In the genomic region with DNA sequence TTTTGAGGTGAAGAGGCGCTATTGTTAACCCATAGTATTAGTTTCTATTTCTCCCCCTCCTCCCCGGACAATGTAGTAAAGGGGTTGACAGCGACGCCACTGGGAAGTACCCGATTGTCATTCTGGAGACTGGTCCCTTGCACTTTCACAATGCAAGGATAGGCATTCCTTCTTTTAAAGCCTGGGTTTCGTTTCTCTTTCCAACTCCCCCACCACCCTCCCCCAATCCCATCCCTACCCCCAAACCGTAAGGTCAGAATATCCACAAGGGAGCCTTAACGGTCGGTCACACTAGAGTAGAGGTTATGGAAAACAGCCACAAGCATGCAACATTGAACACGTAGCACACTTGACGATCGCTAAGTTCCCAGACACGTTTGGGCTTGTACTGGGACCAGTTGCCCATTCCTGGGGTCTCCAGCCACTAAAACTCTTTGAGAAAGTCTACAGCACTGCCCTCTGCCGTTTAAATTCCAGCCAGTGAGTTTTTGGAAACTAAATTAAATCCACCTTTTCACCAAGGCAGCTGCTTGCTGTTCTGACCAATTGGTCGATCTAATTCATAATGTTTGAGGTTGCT, we compare ENCODE assay signal across 8 mouse cellular contexts. TPM values are rescaled to one million over a fixed set of nuclear protein-coding genes. Genes with fewer than 3 reads are reported as not detected.
DNase-seq lines count a peak whose midpoint lies in the region; ATAC-seq and TF ChIP-seq lines count a peak whose summit lies in the region.

A gene (minus strand): TSS at position 426 of the 580 bp plus-strand sequence.

- no peaks in the 10 kb centered on the region; the same call in none of the 2 replicates for H3K36me3 ChIP-seq in embryonic facial prominence, embryonic 11.5 days (replicated peaks; ENCODE audit: control insufficient read depth, insufficient read depth, low read depth, low read length)
- peaks cover 25% of the 10 kb centered on the region for H3K36me3 ChIP-seq in limb, embryonic 15.5 days
- H3K36me3 ChIP-seq in myocyte (ENCODE audit: control insufficient read depth, insufficient read depth) = peaks cover 9% of the 10 kb centered on the region
- H3K36me3 ChIP-seq in testis, adult 2 months (ENCODE audit: control insufficient read depth, insufficient read depth, low read length) = no peaks in the 10 kb centered on the region

- DNase-seq in 416B (ENCODE audit: low read depth) = peak; percentile 66
- DNase-seq in R1 (ENCODE audit: low read depth, low spot score) = peak; percentile 73
- DNase-seq in embryonic facial prominence, embryonic 11.5 days (ENCODE audit: low spot score) = peak; percentile 85
- peak; percentile 30 for DNase-seq in heart, adult 8-10 months (ENCODE audit: low spot score)
- peak; percentile 47 for DNase-seq in kidney, adult 18-20 months

- peaks cover 46% of the 10 kb centered on the region for H3K79me2 ChIP-seq in myocyte (ENCODE audit: control insufficient read depth, insufficient read depth)

- H3K4me1 ChIP-seq in embryonic facial prominence, embryonic 11.5 days (ENCODE audit: control insufficient read depth, insufficient read depth, low read length) = no peaks in the 10 kb centered on the region
- peaks cover 13% of the 10 kb centered on the region for H3K4me1 ChIP-seq in limb, embryonic 15.5 days
- peaks cover 3% of the 10 kb centered on the region; the same call in 1 of the 2 replicates for H3K4me1 ChIP-seq in testis, adult 2 months (ENCODE audit: control insufficient read depth, insufficient read depth, low read length)

- H3K4me2 ChIP-seq in embryonic facial prominence, embryonic 11.5 days (ENCODE audit: low read depth, low read length) = peak within 1 kb of the TSS; percentile 72
- H3K4me2 ChIP-seq in limb, embryonic 15.5 days = peak within 1 kb of the TSS; percentile 92
- peak within 1 kb of the TSS; percentile 99 for H3K4me2 ChIP-seq in myocyte (ENCODE audit: low read depth)

- H3ac ChIP-seq in myocyte (ENCODE audit: control insufficient read depth, insufficient read length) = peak within 1 kb of the TSS; percentile 49

- no peak for TF ChIP-seq CTCF in testis, adult 2 months (IDR thresholded peaks at IDR 0.05; ENCODE audit: control insufficient read depth, insufficient read depth, insufficient replicate concordance, low read depth, low read length)

- no peak for ATAC-seq in embryonic facial prominence, embryonic 11.5 days (replicated peaks; ENCODE audit: insufficient number of reproducible peaks, low FRiP score, low TSS enrichment, low read depth)
- no peak for ATAC-seq in limb, embryonic 15.5 days (ENCODE audit: insufficient number of reproducible peaks, low FRiP score, low TSS enrichment, low read depth)

- H3K9ac ChIP-seq in embryonic facial prominence, embryonic 11.5 days (replicated peaks; ENCODE audit: low read length) = peak within 1 kb of the TSS; percentile 98
- peak within 1 kb of the TSS; percentile 85 for H3K9ac ChIP-seq in limb, embryonic 15.5 days

- H3K4me3 ChIP-seq in embryonic facial prominence, embryonic 11.5 days (ENCODE audit: low read depth, low read length) = peak within 1 kb of the TSS; percentile 100
- H3K4me3 ChIP-seq in limb, embryonic 15.5 days = peak within 1 kb of the TSS; percentile 66
- H3K4me3 ChIP-seq in myocyte = peak within 1 kb of the TSS; percentile 59
- H3K4me3 ChIP-seq in testis, adult 2 months (ENCODE audit: control insufficient read depth, low read depth, low read length) = peak within 1 kb of the TSS; percentile 99

- H3K27me3 ChIP-seq in embryonic facial prominence, embryonic 11.5 days (ENCODE audit: control insufficient read depth, insufficient read depth, low read length) = no peaks in the 10 kb centered on the region
- H3K27me3 ChIP-seq in limb, embryonic 15.5 days = no peaks in the 10 kb centered on the region
- H3K27me3 ChIP-seq in myocyte (ENCODE audit: control insufficient read depth, insufficient read depth, insufficient read length) = no peaks in the 10 kb centered on the region
- no peaks in the 10 kb centered on the region for H3K27me3 ChIP-seq in testis, adult 2 months (ENCODE audit: control insufficient read depth, insufficient read depth, low read length)

- WGBS in embryonic facial prominence, embryonic 11.5 days = 1% methylated on average over 15 of the region's 15 CpGs
- WGBS in limb, embryonic 15.5 days = under 1% methylated on average over 15 of the region's 15 CpGs

- H3K27ac ChIP-seq in embryonic facial prominence, embryonic 11.5 days (replicated peaks; ENCODE audit: low read depth, low read length) = peak within 1 kb of the TSS; percentile 85
- H3K27ac ChIP-seq in limb, embryonic 15.5 days = peak within 1 kb of the TSS; percentile 90
- H3K27ac ChIP-seq in testis, adult 2 months (ENCODE audit: control insufficient read depth, insufficient read depth, low read depth, low read length) = peak within 1 kb of the TSS; percentile 96

- H3K9me3 ChIP-seq in embryonic facial prominence, embryonic 11.5 days (replicated peaks; ENCODE audit: control insufficient read depth, low read length) = no peaks in the 10 kb centered on the region
- H3K9me3 ChIP-seq in limb, embryonic 15.5 days = no peaks in the 10 kb centered on the region

- no peak for TF ChIP-seq POLR2A in myocyte (IDR thresholded peaks at IDR 0.05; ENCODE audit: insufficient read length, low read depth)
- no peak for TF ChIP-seq POLR2A in testis, adult 2 months (IDR thresholded peaks at IDR 0.05; ENCODE audit: control insufficient read depth, low read depth, low read length)

TF ChIP-seq in myocyte, 11 proteins besides CTCF, POLR2A, EP300 and RAD21:
- no peak for TF ChIP-seq TCF12 (IDR thresholded peaks at IDR 0.05; ENCODE audit: insufficient read depth, poor library complexity, severe bottlenecking)
- no peak for TF ChIP-seq TCF3 (IDR thresholded peaks at IDR 0.05; ENCODE audit: insufficient read length, low read depth)
- TF ChIP-seq MYOD1 (IDR thresholded peaks at IDR 0.05; ENCODE audit: control insufficient read depth in 1 of 3, insufficient read length in 2 of 3, low read depth in 2 of 3) = no peak
- no peak for TF ChIP-seq MAX (IDR thresholded peaks at IDR 0.05; ENCODE audit: low read depth)
- TF ChIP-seq CEBPB (IDR thresholded peaks at IDR 0.05; ENCODE audit: insufficient read depth, poor library complexity, severe bottlenecking) = no peak
- TF ChIP-seq USF1 (IDR thresholded peaks at IDR 0.05; ENCODE audit: low read depth) = no peak
- TF ChIP-seq MYOG (IDR thresholded peaks at IDR 0.05; ENCODE audit: control insufficient read depth in 1 of 3, insufficient read depth in 1 of 3, insufficient read length in 2 of 3, low read depth in 2 of 3) = no peak
- no peak for TF ChIP-seq SRF (IDR thresholded peaks at IDR 0.05; ENCODE audit: control insufficient read depth, insufficient read length, low read depth)
- no peak for TF ChIP-seq POLR2AphosphoS2 (IDR thresholded peaks at IDR 0.05; ENCODE audit: insufficient read length, low read depth)
- no peak for TF ChIP-seq E2F4 (IDR thresholded peaks at IDR 0.05; ENCODE audit: insufficient read depth)

RNA-seq across cellular contexts. Expression of the gene that starts here (rescaled TPM):
- 0.77 and 0.91 TPM in 2 replicates for polyA plus RNA-seq in embryonic facial prominence, embryonic 11.5 days (2014; fragmentation: Nextera tagmentation; extraction: Ambion mirVana)
- 100 to 1,000 TPM in 1 of 4 experiments, 10 to 100 TPM in 3; 77.7 to 103 (median 89.0) TPM for total RNA-seq in heart, adult 8-10 months (2022)
- polyA plus RNA-seq in limb, embryonic 15.5 days (2015; fragmentation: Nextera tagmentation; extraction: Ambion mirVana) = 1.3 and 1.5 TPM in 2 replicates
- polyA plus RNA-seq in myocyte (2012; fragmentation: generic; extraction: Trizol) = 2.6 TPM
- 86.5 and 93.6 TPM in 2 replicates for polyA plus RNA-seq in testis, adult 2 months (2012; rRNA removed)

Comparison
In these comparisons a context has a peak if more than half of its experiments do, and no peak if none do; other contexts are left out.
1. RNA of the gene that starts here (polyA plus RNA-seq): 86.5 to 93.6 TPM in testis, adult 2 months; 2.6 TPM in myocyte (single experiment), 1.3 to 1.5 TPM in limb, embryonic 15.5 days and 0.77 to 0.91 TPM in embryonic facial prominence, embryonic 11.5 days; every median in the first group is over 10 times any median in the second.
2. Peak in DNase-seq, H3K4me3 ChIP-seq, H3K27ac ChIP-seq, H3K9ac ChIP-seq and H3K4me2 ChIP-seq in embryonic facial prominence, embryonic 11.5 days; RNA of the gene not detected or under 1 TPM.
3. DNase-seq: peak in every context shown above with its lines; median percentile 85 in embryonic facial prominence, embryonic 11.5 days; 73 in R1; 66 in 416B; 47 in kidney, adult 18-20 months; 30 in heart, adult 8-10 months.
4. Peak in every context shown above with its lines, with median percentiles within 50 percentile points of each other: H3K27ac ChIP-seq, H3K4me2 ChIP-seq and H3K4me3 ChIP-seq.